Comparison of ENCODE assay signal across 8 mouse cellular contexts in the genomic region with DNA sequence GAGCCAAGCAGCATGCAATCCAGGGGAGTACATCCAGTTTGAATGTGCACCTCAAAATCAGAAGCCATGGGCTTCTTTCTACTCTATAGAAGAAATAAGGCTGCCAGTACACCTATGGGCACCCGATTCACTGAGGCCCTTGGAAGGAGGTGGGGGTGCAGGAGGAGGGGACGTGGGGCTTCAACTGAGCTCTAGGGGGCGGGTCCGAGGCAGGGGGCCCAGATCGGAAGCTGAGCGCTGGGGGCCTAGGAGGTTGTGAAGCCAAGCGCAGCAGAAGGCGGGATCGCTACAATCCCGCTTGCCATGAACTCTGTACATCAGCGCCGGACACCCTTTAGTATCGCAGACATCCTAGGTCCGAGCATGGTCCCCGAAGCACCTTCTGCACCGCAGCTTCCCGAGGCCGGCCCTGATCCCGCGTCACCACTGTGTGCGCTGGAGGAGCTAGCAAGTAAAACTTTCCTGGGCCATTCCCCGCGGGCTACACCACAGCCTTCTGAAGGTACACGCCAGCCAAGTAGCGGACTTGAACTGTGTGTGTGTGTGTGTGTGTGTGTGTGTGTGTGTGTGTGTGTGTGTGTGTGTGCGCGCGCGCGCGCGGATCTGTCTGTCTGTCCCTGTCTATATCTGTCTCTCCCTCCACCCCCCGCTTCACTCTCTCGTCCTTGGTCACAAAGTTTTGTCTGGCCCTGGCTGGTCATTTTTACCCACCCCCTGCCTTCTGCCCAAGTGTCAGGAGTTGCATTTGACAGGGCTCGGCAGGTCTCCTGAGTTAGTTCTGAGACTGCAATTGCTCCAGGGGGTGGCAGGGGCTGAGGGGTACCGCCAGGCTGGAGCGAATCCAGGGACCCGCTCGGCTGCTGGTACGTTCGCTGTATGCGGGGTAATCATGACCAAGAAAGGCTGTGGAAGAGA. TPM values are rescaled to one million over a fixed set of nuclear protein-coding genes. Genes with fewer than 3 reads are reported as not detected.
DNase-seq lines count a peak whose midpoint lies in the region; ATAC-seq and TF ChIP-seq lines count a peak whose summit lies in the region.

A gene (plus strand): TSS at position 247 of the 915 bp plus-strand sequence.

- peak within 1 kb of the TSS; percentile 43 for H3K4me3 ChIP-seq in forebrain, embryonic 10.5 days
- H3K4me3 ChIP-seq in forebrain, embryonic 15.5 days: no peak within 1 kb of the TSS
- H3K4me3 ChIP-seq in spleen, adult 2 months (ENCODE audit: extremely low read depth, insufficient read depth, insufficient read length): peak within 1 kb of the TSS; percentile 21; the same call in 1 of the 2 replicates
- peak within 1 kb of the TSS; percentile 44 for H3K4me3 ChIP-seq in small intestine, adult 2 months (ENCODE audit: low read depth, low read length)
- no peak within 1 kb of the TSS for H3K4me3 ChIP-seq in left cerebral cortex, adult 2 months

- H3K27me3 ChIP-seq in forebrain, embryonic 10.5 days (ENCODE audit: poor library complexity, severe bottlenecking): peaks cover 96% of the 10 kb centered on the region
- H3K27me3 ChIP-seq in forebrain, embryonic 15.5 days: peaks cover 86% of the 10 kb centered on the region
- peaks cover 12% of the 10 kb centered on the region for H3K27me3 ChIP-seq in spleen, adult 2 months (ENCODE audit: control insufficient read depth, insufficient read depth, low read length)
- H3K27me3 ChIP-seq in small intestine, adult 2 months (ENCODE audit: control insufficient read depth, insufficient read depth, low read length): peaks cover 43% of the 10 kb centered on the region

- WGBS in forebrain, embryonic 10.5 days: 3% methylated on average over 42 of the region's 42 CpGs
- WGBS in forebrain, embryonic 15.5 days: 1% methylated on average over 42 of the region's 42 CpGs
- 5% methylated on average over 40 of the region's 42 CpGs for WGBS in spleen, adult 2 months
- WGBS in small intestine, adult 2 months: 6% methylated on average over 42 of the region's 42 CpGs

- TF ChIP-seq CTCF in spleen, adult 2 months (IDR thresholded peaks at IDR 0.05; ENCODE audit: extremely low read depth, insufficient read depth, insufficient read length, insufficient replicate concordance): no peak
- no peak for TF ChIP-seq CTCF in small intestine, adult 2 months (IDR thresholded peaks at IDR 0.05; ENCODE audit: extremely low read depth, insufficient read length, insufficient replicate concordance, low read depth, low read length)
- TF ChIP-seq CTCF in left cerebral cortex, adult 2 months (IDR thresholded peaks at IDR 0.05): no peak

- H3K9me3 ChIP-seq in forebrain, embryonic 10.5 days: no peaks in the 10 kb centered on the region
- no peaks in the 10 kb centered on the region for H3K9me3 ChIP-seq in forebrain, embryonic 15.5 days

- ATAC-seq in forebrain, embryonic 15.5 days (replicated peaks): no peak

- no peak for TF ChIP-seq POLR2A in spleen, adult 2 months (IDR thresholded peaks at IDR 0.05; ENCODE audit: low read depth, low read length)
- no peak for TF ChIP-seq POLR2A in small intestine, adult 2 months (IDR thresholded peaks at IDR 0.05; ENCODE audit: low read depth, low read length)

- no peak within 1 kb of the TSS for H3K9ac ChIP-seq in forebrain, embryonic 15.5 days (replicated peaks)

- no peak within 1 kb of the TSS for H3K4me2 ChIP-seq in forebrain, embryonic 15.5 days (replicated peaks)

- H3K27ac ChIP-seq in forebrain, embryonic 10.5 days: no peak within 1 kb of the TSS
- H3K27ac ChIP-seq in forebrain, embryonic 15.5 days (replicated peaks): no peak within 1 kb of the TSS
- H3K27ac ChIP-seq in spleen, adult 2 months (ENCODE audit: insufficient read depth, low read length): peak within 1 kb of the TSS; percentile 31; the same call in 1 of the 2 replicates
- peak within 1 kb of the TSS; percentile 38; the same call in 1 of the 2 replicates for H3K27ac ChIP-seq in small intestine, adult 2 months (ENCODE audit: insufficient read depth, low read depth, low read length)
- H3K27ac ChIP-seq in left cerebral cortex, adult 2 months: no peak within 1 kb of the TSS

- peaks cover 12% of the 10 kb centered on the region for H3K36me3 ChIP-seq in forebrain, embryonic 10.5 days (replicated peaks)
- H3K36me3 ChIP-seq in forebrain, embryonic 15.5 days: peaks cover 4% of the 10 kb centered on the region
- H3K36me3 ChIP-seq in spleen, adult 2 months (ENCODE audit: control insufficient read depth, insufficient read depth, low read length): no peaks in the 10 kb centered on the region; the same call in 1 of the 2 replicates
- H3K36me3 ChIP-seq in small intestine, adult 2 months (ENCODE audit: control insufficient read depth, insufficient read depth, low read length): 0 out of 2 replicates have a peak, but pooled peaks cover 3% of the 10 kb centered on the region

- no peak for DNase-seq in forebrain, embryonic 10.5 days (ENCODE audit: extremely low spot score, low spot score)
- DNase-seq in spleen, adult 2 months (ENCODE audit: low read depth in 1 of 2, low spot score in 2 of 2): no peak
- no peak for DNase-seq in spleen, postnatal 36 days (ENCODE audit: low spot score in 2 of 2)
- peak; percentile 34 to 49 for DNase-seq in kidney, postnatal 4 days
- DNase-seq in left cerebral cortex, adult 2 months (ENCODE audit: extremely low spot score in 1 of 2, low spot score in 2 of 2): no peak
- DNase-seq in spleen, postnatal 14 days (ENCODE audit: low spot score in 2 of 2): no peak

- peaks cover 43% of the 10 kb centered on the region for H3K4me1 ChIP-seq in forebrain, embryonic 10.5 days
- peaks cover 7% of the 10 kb centered on the region for H3K4me1 ChIP-seq in forebrain, embryonic 15.5 days
- 0 out of 2 replicates have a peak, but pooled peaks cover 3% of the 10 kb centered on the region for H3K4me1 ChIP-seq in spleen, adult 2 months (ENCODE audit: control insufficient read depth, insufficient read depth, insufficient read length)
- peaks cover 14% of the 10 kb centered on the region for H3K4me1 ChIP-seq in small intestine, adult 2 months (ENCODE audit: control insufficient read depth, insufficient read depth, insufficient read length, low read length)

- intact Hi-C loops in left cerebral cortex, adult 2 months (cut with DNase I): no loop called here

RNA-seq across cellular contexts. Expression of the gene that starts here (rescaled TPM):
- polyA plus RNA-seq in forebrain, embryonic 10.5 days (2016; fragmentation: Nextera tagmentation; extraction: Ambion mirVana): 0.20 and 0.29 TPM in 2 replicates
- not detected in 2 replicates for polyA plus RNA-seq in forebrain, embryonic 15.5 days (2015; fragmentation: Nextera tagmentation; extraction: Ambion mirVana)
- 2.8 and 3.9 TPM in 2 replicates for polyA plus RNA-seq in spleen, adult 2 months (2012; rRNA removed)
- polyA plus RNA-seq in small intestine, adult 2 months (2012; rRNA removed): 0.42 and 0.91 TPM in 2 replicates
- 1 to 10 TPM in 1 of 2 experiments, not detected in 1; 1.9 TPM for total RNA-seq in left cerebral cortex, adult 2 months (2021)

Comparison
In these comparisons a context has a peak if more than half of its experiments do, and no peak if none do; other contexts are left out.
1. H3K4me3 ChIP-seq: peak in forebrain, embryonic 10.5 days (single experiment), spleen, adult 2 months (single experiment) and small intestine, adult 2 months (single experiment); none in forebrain, embryonic 15.5 days (single experiment) and left cerebral cortex, adult 2 months (single experiment).
2. DNase-seq: peak in kidney, postnatal 4 days (2 of 2); none in forebrain, embryonic 10.5 days (single experiment), spleen, adult 2 months (0 of 2), spleen, postnatal 36 days (0 of 2), left cerebral cortex, adult 2 months (0 of 2) and spleen, postnatal 14 days (0 of 2).
3. H3K27ac ChIP-seq: peak in spleen, adult 2 months (single experiment) and small intestine, adult 2 months (single experiment); none in forebrain, embryonic 10.5 days (single experiment), forebrain, embryonic 15.5 days (single experiment) and left cerebral cortex, adult 2 months (single experiment).